Mouse (Mus musculus): Measurements from ENCODE around the gene Stpg1.

The Stpg1 gene

DNA sequence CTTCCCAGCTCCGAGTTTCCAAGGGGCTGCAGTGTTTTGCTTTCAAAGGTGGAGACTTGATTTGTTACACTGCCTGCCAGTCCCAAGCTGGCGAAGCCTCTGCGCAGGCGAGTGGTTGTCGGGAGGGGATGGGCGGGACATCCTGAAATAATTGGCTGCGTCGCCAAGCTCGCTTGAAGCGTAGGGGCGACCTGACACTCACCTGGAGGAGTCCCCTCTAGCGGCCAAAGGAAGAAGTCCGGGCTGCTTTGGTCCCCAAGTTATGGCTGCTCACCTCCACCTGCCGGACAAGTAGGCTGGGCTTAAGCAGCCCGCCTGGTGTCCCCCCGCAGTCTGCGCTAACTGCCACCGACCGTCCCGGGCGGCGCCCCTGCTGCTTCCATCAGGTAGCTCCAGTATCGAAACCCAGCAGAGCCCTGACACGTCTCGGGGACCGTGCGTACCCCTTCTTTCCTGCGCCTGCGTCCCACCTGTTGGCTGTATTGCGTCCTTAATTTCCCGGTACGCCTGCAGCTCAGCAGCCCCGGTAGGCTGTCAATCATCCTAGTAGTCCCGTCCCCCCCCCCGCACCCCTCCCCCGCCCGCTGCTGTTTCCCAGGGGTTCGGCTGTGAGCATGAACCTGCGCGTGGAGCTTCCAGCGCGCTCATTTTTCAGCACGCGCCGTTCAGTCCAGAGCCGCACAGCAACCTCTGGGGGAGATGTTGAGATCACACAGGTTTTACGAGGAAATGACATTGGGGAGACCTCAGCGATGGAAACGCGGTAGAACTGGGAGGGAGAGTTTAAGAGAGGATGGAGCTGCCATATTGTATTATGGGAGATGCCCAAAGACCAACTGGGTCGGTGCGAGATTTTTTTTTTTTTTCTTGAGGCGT is at the start of gene Stpg1, which contains the start of gene Nipal3:
Stpg1 (plus strand) TSS at position 270 of the 876 bp plus-strand sequence.
Nipal3 (minus strand) TSS at position 518 of the 876 bp plus-strand sequence.
- DNase-seq, result peak; percentile 95 to 97

DNA sequence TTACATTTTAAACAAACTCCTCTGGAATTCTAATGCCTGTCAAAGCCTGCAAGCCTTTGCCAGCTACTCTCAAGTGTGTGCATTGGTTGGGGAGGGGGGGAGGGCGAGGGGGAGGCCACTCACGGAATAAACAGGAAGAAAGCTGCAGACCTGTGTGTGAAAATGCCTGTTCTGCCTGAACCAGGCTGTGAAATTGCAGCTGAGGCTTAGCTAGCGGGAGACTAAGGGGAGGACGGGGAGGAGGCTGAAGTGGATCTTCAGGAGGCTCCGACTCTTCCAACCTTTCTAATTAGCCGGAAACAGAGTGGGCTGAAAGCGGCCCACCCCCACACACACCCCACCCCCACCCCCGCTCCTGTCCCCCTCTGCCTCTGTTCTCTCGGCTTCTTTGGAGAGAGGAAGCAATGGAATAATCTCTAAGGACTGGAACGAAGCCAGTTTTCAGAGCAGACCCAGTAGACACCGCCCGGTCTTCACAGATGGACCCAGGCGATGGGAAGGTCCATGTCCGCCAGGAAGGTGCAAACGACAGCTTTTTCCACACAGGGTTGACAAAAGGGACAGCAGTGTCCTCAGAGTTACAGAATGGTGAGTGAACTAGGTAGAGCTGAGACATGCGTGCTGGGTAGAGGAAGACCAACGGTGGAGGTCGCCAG is 43.1 kb upstream of the Stpg1 start:
- no peak for DNase-seq

DNA sequence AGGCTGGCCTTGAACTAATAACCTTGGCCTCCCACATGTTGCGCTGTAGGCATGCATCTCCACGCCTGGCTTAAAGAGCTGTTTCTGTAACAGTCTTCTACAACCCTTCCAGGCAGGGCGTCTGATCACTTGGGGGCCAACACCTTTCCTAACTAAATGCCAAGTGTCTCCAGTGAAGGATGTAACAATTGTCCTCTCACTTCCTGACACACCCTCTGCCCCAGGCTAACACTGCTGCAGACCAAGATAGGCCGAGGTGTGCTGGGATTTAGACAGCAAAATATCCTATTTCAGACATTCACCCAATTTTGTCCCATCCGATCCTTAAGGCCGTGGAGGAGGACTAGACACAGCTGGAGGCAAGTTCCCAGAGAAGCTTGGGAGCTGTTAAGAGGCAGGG is 41.4 kb upstream of the Stpg1 start:
- peak in 1 of 2 experiments; percentile 31 for DNase-seq

DNA sequence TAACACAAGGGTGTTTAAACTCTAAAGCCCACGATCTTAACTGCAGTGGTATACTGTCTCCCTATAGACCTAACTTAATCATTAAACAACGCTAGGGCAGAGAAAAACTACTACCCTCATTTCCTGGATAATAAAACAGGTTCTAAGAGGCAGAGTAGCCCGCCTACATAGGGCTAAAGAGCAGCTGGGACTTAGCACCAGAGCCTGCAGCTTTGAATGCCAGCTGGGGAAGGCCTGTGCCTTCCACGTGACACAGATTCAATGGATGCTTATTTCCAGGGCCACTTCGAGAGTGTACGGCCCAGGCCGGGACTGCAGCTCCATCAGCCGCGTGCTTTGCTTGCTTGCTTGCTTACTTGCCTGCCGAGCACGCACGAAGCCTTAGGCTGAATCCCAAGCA is 41.0 kb upstream of the Stpg1 start:
- DNase-seq, result no peak

DNA sequence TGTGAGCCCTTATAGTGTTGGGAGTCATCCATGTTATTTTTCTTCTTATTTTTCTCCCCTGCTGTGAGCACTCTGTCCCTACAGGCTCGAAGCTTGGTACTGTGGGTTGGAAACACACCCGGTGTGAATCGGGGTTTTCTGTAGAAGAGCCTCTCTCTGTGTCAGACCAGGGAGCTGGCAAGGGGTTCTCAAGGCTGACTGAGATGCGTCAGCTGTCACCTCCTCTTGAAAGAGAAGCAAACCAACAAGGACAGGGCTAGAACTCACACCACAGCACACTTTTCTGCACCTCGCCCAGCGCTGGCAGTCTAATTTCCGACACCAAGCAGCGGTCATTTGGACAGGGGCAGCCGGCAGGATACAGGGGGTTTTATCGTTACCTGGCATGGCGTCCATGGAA is 31.2 kb upstream of the Stpg1 start:
- no peak for DNase-seq

DNA sequence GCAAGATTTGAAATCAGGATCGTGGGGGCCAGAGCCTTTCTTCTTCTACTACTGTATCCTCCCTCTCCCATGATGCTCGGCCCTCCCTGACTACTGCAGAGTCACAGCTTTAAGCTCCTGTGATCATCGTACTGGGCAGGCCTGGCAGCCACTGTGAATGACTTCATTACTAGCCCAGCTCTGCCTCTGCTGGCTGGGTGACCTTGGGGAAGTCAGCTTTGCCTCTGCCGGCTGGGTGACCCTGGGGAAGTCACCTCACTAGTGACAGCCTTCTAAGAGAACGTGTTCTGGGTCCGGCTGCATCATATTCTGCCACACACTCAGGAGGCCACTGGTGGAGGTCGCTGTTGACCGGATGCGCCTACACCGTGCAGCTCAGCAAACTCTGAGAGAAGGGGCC is 16.7 kb upstream of the Stpg1 start:
- DNase-seq, result no peak

DNA sequence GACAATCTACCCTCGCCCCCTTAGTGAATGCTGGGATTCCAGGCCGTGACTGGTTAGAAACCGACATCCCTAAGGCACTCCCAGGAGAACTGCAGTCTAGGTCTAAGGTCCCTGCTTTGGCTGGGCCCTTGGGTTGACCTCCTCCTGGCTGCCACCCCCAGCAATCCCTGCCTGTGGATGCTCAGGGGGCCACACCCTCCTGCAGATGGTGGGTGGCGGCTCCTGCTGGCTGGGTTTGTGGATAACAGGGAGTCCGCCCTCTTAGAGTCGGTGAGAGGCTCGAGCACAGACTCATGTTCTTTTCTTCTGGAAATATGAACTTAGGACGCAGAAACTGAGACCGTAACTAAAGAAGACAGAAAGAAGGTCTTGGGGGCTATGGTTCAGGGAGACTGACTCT is 14.2 kb upstream of the Stpg1 start:
- no peak for DNase-seq

DNA sequence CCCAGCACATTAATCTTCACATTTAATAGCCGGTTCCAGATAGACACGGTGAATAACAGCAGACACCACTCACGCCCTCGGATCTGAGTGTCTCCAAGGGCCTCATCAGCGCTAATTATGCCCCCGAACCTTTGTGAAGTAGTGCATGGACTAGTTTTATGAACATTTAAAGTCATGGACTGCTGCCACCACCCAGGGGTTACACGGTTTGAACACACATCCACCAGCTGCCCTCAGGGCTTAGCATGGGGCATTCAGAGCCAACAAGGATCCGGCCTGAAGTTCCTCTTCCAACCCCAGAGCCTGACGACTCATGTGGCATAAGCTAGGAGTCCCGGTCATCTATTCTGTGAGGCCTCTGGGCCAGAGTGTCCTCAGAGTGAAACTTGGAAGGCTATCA is 9.5 kb upstream of the Stpg1 start:
- no peak for DNase-seq

DNA sequence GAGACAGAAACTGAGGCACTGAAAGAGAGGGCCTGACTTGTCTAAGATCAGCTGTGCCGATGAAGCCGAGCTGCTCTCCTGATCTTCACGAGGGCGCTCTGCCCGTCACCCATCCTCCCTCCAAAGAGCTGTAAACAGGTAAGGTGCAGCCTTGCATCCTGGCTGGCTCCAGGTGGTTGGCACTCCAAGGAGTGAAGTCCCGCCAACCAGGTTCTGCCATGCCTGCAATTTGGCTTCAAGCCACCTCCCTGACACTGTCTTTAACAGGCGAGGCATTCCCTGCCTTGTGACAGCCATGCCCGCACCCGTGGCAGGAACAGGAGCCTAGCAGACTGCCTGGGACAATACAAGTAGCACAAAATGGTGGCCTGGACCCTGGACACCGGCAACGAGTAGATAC is 8.2 kb upstream of the Stpg1 start:
- DNase-seq, result no peak

DNA sequence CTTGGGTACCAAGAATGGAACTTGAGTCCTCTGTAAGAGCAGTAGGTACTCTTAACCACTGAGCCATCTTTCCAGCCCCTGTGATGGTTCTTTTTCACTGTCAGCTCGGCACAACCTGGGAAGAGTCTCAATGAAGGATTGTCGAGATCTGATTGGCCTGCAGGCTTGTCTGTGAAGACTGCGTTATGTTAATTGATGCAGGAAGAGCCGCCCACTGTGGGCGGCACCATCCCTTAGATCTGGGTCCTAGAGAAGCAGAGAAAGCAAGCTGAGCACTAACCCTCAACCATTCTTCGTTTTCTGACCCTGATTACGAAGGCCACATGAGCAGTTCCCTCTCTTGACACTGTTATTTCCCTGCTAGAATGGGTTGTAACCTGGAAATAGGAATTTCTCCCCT is 5.3 kb upstream of the Stpg1 start:
- no peak for DNase-seq

DNA sequence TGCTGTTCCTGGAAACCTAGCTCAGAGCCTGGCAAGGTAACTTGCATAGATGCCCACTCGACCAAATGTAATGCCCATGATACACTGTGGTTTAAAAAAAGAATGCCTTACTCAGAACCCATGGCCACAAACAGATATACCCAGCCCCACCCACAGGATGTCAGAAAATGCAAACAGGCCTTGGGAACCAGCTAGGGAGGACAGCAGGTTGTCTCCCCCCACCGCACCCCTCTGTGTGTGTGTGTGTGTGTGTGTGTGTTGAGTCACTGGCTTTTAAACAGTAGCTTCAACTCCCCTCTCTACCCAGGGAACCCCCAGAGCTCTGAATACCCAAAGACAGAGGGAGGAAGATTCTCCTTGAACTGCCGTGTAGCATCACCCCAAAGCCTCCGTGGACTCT is 1.3 kb upstream of the Stpg1 start:
- no peak for DNase-seq

DNA sequence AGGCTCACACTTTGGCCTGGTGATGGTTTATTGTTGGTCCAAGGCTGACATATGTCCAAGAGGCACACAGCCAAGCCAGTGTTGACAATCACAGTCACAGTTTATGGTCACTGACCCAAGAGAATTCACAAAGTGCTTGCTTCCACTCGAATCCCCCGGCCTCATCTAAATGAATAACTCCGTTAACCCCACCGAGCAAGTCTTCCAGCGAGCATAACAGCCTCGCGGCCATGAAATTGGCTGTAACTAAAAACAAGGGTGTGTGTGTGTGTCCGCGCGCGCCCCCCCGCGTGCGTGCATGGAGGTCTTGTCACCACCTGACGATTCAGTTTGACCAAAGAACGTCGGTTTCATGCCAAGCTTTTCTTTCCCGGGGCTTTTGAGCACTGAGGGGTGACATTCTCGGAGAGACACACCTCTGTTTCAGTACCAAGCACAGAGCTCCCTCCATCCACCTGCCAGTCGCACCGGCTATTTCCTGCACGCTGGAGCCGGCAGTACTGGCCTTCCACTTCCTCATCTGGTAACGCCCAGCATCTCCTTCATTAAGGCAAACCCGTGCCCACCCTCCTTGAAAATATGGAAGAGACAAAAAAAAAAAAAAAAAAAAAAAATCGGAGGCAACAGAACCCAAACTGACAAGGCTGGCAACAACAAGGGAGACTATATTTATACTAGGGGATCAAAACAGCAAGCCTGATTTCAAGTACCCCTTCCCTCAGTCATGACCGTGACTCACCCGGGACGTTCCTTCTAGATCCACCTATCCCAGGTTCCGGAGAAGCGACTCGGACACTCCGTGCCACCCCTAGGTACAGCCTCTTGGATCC is 684 bp upstream of the Stpg1 start:
- DNase-seq, result peak; percentile 57 to 60

DNA sequence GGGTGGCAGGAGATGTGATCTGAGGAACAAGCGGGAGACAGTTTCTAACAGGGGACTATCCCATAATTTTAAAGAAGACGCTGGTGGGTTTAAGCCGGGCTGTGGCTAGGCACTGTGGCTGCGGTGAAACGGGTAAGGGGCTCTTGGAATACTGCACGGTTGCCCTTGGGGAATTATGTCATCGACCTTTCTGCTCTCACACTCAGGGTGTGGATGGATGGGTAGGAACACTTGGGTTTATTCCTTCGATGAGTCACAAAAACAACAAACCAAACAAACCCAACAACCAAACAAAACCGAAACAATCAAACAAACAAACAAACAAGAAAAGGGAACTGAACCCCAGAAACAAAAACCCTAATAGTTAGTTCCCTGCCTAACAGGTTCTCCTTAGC is 804 bp downstream of the Stpg1 start:
- no peak for DNase-seq

DNA sequence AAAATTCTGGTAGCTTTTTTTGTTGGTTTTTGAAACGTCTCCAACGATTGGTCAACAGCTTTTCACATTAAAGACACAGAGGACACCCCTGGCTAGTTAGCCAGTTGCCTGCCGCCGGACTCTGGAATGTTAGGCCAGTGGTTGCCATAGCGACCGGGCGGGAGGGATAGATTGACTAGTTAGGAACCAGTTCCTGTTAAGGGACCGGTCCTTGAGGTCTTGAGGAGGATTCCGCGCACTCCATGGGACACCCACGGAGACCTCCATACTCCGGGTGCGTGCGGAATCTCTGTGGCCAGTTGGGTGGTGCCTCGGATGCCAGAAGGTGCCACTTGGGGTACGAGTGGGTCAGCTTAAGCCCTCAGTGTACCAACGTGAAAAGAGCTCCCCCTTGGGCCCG is 1.2 kb downstream of the Stpg1 start:
- DNase-seq, result peak; percentile 75 to 86

DNA sequence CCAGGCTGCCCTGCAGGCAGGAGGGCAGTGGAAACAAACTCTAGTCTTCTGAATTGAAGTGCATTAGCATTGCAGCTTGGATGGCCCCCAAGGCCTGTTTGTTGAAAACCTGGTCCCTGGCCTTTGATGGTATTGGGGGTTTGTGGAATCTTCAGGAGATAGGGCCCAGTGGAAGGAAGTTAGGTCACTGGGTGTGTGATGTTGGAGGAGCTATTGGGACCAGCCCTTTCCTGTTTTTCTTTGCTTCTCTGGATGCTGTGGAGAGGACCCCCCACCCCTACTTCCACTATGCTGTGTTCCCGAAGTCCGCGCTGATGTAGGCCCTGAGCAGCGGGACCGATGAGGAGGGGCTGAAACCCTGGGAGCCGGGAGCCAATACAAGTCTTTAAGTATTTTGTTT is 3.5 kb downstream of the Stpg1 start:
- peak; percentile 50 to 65 for DNase-seq

DNA sequence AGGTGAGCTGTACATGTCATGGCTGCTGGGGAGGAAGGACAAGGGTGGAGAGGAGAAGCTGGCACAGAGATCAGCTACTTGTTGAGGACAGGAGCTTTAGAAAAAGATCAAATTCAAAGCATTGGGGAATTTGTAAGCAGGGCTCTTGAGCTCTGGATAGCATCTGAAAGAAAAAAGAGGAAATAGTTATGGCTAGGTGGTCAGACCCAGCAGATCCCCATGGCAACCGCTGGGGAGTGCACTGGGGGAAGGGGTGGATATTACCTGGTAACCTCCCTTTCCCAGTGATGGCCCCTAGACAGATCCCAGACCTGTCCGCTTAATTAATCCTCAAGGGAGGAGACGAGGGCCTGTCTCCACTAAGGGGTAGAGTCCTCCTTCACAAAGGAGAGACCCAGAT is 5.2 kb downstream of the Stpg1 start:
- DNase-seq, result no peak

DNA sequence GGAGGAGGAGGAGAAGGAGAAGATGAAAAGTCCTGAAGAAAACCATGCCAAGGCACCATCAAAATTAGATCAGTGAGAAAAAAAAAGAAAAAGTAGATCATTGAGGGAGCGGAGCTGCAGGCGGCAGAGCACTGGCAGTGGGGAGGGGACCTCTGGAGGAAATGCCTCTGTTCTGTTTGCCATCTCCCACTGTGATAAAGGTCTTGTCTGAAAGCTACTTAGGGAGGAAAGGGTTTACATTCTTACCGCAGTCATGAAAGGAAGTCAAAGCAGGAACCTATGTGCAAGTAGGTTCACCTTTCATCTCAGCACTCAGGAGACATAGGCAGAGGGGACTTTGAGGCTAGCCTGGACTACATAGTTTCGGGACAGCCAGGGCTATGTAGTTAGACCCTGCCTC is 7.0 kb downstream of the Stpg1 start:
- no peak for DNase-seq

DNA sequence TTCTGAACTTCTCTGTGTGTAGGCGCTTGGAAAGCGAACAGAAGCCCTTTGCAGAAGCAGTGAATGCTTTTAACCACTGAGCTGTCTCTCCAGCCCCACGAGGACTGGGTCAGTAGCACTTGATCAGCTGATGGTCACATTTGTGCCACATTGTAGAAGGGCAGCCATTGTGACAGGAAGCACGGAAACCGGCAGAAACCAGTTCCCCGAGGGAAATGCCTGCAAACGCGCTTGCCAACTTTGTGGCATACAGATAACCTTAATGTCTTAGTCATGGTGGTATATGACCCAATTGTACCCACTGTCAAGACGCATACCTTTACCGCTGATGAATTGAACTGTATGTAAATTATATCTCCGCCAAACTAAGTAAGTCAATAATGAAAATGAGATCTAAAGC is 11.2 kb downstream of the Stpg1 start:
- no peak for DNase-seq

DNA sequence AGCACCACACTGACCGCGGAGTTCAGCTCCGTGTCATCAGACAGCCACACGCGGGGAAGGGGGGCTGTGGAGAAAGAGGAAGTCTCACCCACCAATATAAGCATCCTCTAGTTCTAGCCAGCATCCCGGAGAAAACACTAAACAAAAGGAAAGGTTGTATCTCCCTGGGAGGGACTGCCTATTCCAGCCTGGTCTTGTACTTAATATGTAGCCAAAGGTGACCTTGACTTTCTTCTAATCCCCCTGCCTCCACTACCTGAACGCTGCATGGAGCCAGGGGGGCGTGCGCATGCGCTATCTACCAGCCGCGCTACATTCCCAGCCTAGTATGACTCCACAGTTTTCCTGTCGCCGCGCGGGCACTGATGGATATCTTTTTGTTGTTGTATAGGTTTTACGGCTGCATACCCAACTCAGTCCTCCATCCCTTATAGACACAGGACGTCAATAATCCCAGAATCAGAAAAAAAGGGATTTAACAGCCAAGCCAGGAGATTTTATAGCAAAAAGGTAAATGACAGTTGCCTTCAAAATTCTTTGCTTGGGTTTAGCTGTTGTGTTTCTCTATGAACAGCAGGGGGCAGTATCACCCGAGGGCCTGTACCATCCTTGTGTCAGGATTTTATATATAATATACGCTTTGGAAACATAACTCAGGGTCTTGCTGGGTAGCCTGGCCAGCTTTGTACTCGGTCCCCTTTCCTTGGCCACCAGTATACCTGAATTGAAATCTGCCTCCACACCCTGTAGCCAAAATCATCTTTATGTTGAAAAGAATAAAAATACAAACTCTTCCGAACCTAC is 13.2 kb downstream of the Stpg1 start:
- DNase-seq, result peak; percentile 15 to 43

DNA sequence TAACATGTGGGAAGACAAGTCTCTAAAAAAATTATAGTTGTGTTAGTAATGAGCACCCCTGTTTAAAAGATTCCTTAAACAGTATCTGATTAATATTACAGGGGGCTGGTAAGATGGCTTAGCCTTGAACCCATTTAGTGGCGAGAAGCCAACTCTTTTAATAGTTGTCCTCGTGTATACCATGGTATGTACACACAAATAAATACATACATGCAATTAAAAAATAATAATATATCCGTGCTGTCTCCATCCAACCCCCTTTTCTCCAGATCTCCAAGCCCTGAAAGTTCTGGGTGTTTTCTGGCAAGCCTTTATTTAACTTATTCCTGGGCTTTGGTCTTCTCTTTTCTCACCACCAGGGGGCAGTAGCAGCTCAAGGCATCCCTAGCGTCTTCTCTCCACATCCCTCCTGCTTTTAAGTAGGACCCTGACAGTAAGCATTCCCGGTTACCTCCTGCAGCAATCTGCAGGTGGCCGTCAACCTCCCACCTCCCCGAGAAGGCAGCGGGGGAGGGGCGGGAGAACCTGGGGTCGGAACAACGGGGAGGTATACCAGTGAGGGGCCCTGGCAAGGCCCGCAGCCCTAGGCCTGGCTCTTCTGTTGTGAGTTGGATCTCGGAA is 13.9 kb downstream of the Stpg1 start:
- DNase-seq, result peak; percentile 47 to 72

DNA sequence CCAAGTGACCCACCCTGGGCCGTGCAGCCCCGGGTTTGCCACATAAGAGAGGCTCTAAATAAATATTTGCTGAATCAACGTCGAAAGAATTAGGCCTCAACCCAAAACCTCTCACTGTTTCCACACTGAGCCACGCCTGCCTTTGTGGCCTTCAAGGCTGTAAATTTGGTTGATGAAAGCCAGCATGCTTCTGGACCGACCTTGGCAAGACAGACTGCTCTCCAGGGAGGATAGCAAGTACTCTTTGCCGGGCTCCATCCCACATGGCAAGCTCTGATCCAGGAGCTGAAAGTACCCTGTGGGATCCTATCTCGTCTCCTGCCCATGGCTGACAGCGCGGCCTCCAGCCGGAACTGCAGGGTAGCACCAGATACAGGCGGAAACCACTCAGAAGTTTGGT is 14.9 kb downstream of the Stpg1 start:
- DNase-seq, result no peak

DNA sequence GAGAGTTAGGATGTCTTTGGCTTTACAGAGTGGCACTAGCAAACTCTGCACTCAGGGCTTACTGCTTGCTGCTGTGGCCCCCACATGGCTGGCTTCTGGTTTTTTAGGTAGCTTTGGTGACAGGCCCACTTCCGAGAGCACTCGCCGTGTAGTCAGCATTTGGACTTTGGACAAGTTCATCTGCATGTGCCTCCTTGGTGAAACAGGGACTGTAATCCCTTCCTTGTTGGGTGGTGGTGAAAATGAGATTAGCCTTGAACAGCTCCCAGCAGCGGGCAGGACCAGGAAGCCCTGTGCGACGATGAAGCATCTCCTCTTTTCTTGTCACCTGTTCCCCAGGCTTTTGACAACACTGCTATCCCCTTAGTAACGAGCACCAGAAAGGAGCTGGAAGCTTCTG is 19.3 kb downstream of the Stpg1 start:
- DNase-seq, result no peak
